Mouse (Mus musculus) kidney, embryonic 14.5 days (tissue): ENCODE data around the gene Cib4. TPM values are rescaled to one million over a fixed set of nuclear protein-coding genes. Genes with fewer than 3 reads are reported as not detected.

ENCODE experiments used
- ATAC-seq: fragments of 200-750 bp; cut with Nextera tagmentation; 2 replicates; pipeline ENCODE4 v1.8.0; 2017; ENCODE audit warnings: moderate number of reproducible peaks, mild to moderate bottlenecking, moderate TSS enrichment, moderate library complexity; ENCODE audit not compliant: low FRiP score, low TSS enrichment
- H3K27ac ChIP-seq: fragments of 300-500 bp; sonication (generic); 2 replicates; pipeline ENCODE4 v1.5.1; 2014; ENCODE audit warnings: low read depth, mild to moderate bottlenecking, low read length, moderate library complexity, mixed read lengths
- H3K27me3 ChIP-seq: fragments of 300-500 bp; sonication (generic); 2 replicates; pipeline ENCODE4 v1.6.1; 2014; ENCODE audit warnings: mild to moderate bottlenecking, low read length; ENCODE audit not compliant: control insufficient read depth, insufficient read depth
- H3K36me3 ChIP-seq: fragments of 300-500 bp; sonication (generic); 2 replicates; pipeline ENCODE4 v1.6.1; 2014; ENCODE audit warnings: low read length, mixed read lengths; ENCODE audit not compliant: control insufficient read depth, insufficient read depth
- H3K4me1 ChIP-seq: fragments of 300-500 bp; sonication (generic); 2 replicates; pipeline ENCODE4 v1.6.1; 2014; ENCODE audit warnings: low read length, mixed read lengths; ENCODE audit not compliant: control insufficient read depth, insufficient read depth
- H3K4me2 ChIP-seq: fragments of 300-500 bp; sonication (generic); replicated peaks from 2 replicates; pipeline ENCODE4 v1.6.1; 2014; ENCODE audit warnings: low read depth, mild to moderate bottlenecking, low read length
- H3K4me3 ChIP-seq: fragments of 300-500 bp; sonication (generic); 2 replicates; pipeline ENCODE4 v1.5.1; 2014; ENCODE audit warnings: mild to moderate bottlenecking, low read length
- H3K9ac ChIP-seq: fragments of 300-500 bp; sonication (generic); 2 replicates; pipeline ENCODE4 v1.6.1; 2014; ENCODE audit warnings: low read depth, mild to moderate bottlenecking, low read length, moderate library complexity
- H3K9me3 ChIP-seq: fragments of 300-500 bp; sonication (generic); 2 replicates; pipeline ENCODE4 v1.6.1; 2016; ENCODE audit warnings: low read length; ENCODE audit not compliant: control insufficient read depth
- whole genome bisulfite sequencing: fragments of 180-500 bp; shearing (Covaris S2); extraction: QIAGEN DNeasy Blood & Tissue Kit; methylation state at CpG from one replicate; pipeline ENCODE4 v1.1.7; 2014; 5-methylcytosine and 5-hydroxymethylcytosine counted together
- polyA plus RNA-seq: library from polyadenylated mRNA; unstranded; fragments of >200 nt; fragmentation: Nextera tagmentation; extraction: Ambion mirVana; gene quantifications from 2 replicates; pipeline ENCODE4 v1.2.1, GENCODE M21; 2014

The Cib4 gene
- polyA plus RNA-seq, 1 experiment from 2014 or later = not detected

GRCm38 (mm10) chr5:30516376-30516775, 29.3 kb downstream of the Cib4 start:
- Histone ChIP-seq H3K27ac (no peak overlapping the region), H3K4me2 (no peak overlapping the region), H3K9ac (no peak overlapping the region), H3K36me3 (no peaks in the 10 kb centered on the region), H3K9me3 (no peaks in the 10 kb centered on the region), H3K27me3 (no peaks in the 10 kb centered on the region), H3K4me3 (no peak overlapping the region), H3K4me1 (no peaks in the 10 kb centered on the region)
- WGBS = 50% methylated on average over 7 of the region's 7 CpGs
- no peak for ATAC-seq

GRCm38 (mm10) chr5:30513111-30513510, 32.5 kb downstream of the Cib4 start:
- no peak overlapping the region for H3K27ac ChIP-seq
- 87% methylated on average over 8 of the region's 8 CpGs for WGBS
- H3K4me3 ChIP-seq = no peak overlapping the region
- no peaks in the 10 kb centered on the region for H3K9me3 ChIP-seq
- no peaks in the 10 kb centered on the region for H3K36me3 ChIP-seq
- no peak overlapping the region for H3K4me2 ChIP-seq
- no peak overlapping the region for H3K9ac ChIP-seq
- no peaks in the 10 kb centered on the region for H3K27me3 ChIP-seq
- no peak for ATAC-seq
- H3K4me1 ChIP-seq = no peaks in the 10 kb centered on the region

- ATAC-seq = no peak
- Histone ChIP-seq H3K27ac (no peak overlapping the region), H3K4me3 (no peak overlapping the region), H3K36me3 (no peaks in the 10 kb centered on the region), H3K27me3 (no peaks in the 10 kb centered on the region), H3K9me3 (no peaks in the 10 kb centered on the region), H3K4me1 (no peaks in the 10 kb centered on the region), H3K4me2 (no peak overlapping the region), H3K9ac (no peak overlapping the region)
- 72% methylated on average over 7 of the region's 7 CpGs for WGBS
Observed at GRCm38 (mm10) chr5:30497299-30497698, 48.3 kb downstream of the Cib4 start.

GRCm38 (mm10) chr5:30496821-30497220, 48.8 kb downstream of the Cib4 start:
- no peaks in the 10 kb centered on the region for H3K9me3 ChIP-seq
- no peak overlapping the region for H3K4me2 ChIP-seq
- H3K4me1 ChIP-seq = no peaks in the 10 kb centered on the region
- H3K4me3 ChIP-seq = no peak overlapping the region
- no peak overlapping the region for H3K27ac ChIP-seq
- no peak overlapping the region for H3K9ac ChIP-seq
- WGBS = 88% methylated on average over 8 of the region's 8 CpGs
- no peak for ATAC-seq
- no peaks in the 10 kb centered on the region for H3K36me3 ChIP-seq
- no peaks in the 10 kb centered on the region for H3K27me3 ChIP-seq

GRCm38 (mm10) chr5:30495288-30495687, 50.3 kb downstream of the Cib4 start:
- no peak overlapping the region for H3K9ac ChIP-seq
- H3K9me3 ChIP-seq = no peaks in the 10 kb centered on the region
- no peaks in the 10 kb centered on the region for H3K4me1 ChIP-seq
- WGBS = 92% methylated on average over 2 of the region's 2 CpGs
- no peak for ATAC-seq
- no peak overlapping the region for H3K4me3 ChIP-seq
- no peaks in the 10 kb centered on the region for H3K27me3 ChIP-seq
- no peak overlapping the region for H3K27ac ChIP-seq
- H3K36me3 ChIP-seq = no peaks in the 10 kb centered on the region
- H3K4me2 ChIP-seq = no peak overlapping the region

- Histone ChIP-seq H3K4me2 (no peak overlapping the region), H3K27ac (no peak overlapping the region), H3K27me3 (no peaks in the 10 kb centered on the region), H3K9ac (no peak overlapping the region), H3K4me3 (no peak overlapping the region), H3K9me3 (no peaks in the 10 kb centered on the region), H3K4me1 (no peaks in the 10 kb centered on the region), H3K36me3 (no peaks in the 10 kb centered on the region)
- WGBS = 86% methylated on average over 7 of the region's 7 CpGs
- no peak for ATAC-seq
Observed at GRCm38 (mm10) chr5:30494606-30495005, 51.0 kb downstream of the Cib4 start.

- H3K4me1 ChIP-seq = no peaks in the 10 kb centered on the region
- no peak overlapping the region for H3K27ac ChIP-seq
- no peak overlapping the region for H3K4me2 ChIP-seq
- H3K4me3 ChIP-seq = no peak overlapping the region
- WGBS = 78% methylated on average over 7 of the region's 7 CpGs
- no peaks in the 10 kb centered on the region for H3K27me3 ChIP-seq
- no peaks in the 10 kb centered on the region for H3K9me3 ChIP-seq
- no peak for ATAC-seq
- H3K9ac ChIP-seq = no peak overlapping the region
- H3K36me3 ChIP-seq = no peaks in the 10 kb centered on the region
Observed at GRCm38 (mm10) chr5:30493723-30494122, 51.9 kb downstream of the Cib4 start.

GRCm38 (mm10) chr5:30490845-30491244, 54.8 kb downstream of the Cib4 start:
- Histone ChIP-seq H3K9me3 (no peaks in the 10 kb centered on the region), H3K27ac (no peak overlapping the region), H3K4me3 (no peak overlapping the region), H3K9ac (no peak overlapping the region), H3K36me3 (no peaks in the 10 kb centered on the region), H3K4me2 (no peak overlapping the region), H3K27me3 (no peaks in the 10 kb centered on the region), H3K4me1 (no peaks in the 10 kb centered on the region)
- no peak for ATAC-seq
- WGBS = 70% methylated on average over 5 of the region's 5 CpGs

GRCm38 (mm10) chr5:30490215-30490614, 55.4 kb downstream of the Cib4 start:
- H3K4me3 ChIP-seq = no peak overlapping the region
- no peaks in the 10 kb centered on the region for H3K4me1 ChIP-seq
- H3K4me2 ChIP-seq = no peak overlapping the region
- no peaks in the 10 kb centered on the region for H3K9me3 ChIP-seq
- no peak for ATAC-seq
- no peak overlapping the region for H3K9ac ChIP-seq
- no peak overlapping the region for H3K27ac ChIP-seq
- H3K36me3 ChIP-seq = no peaks in the 10 kb centered on the region
- no peaks in the 10 kb centered on the region for H3K27me3 ChIP-seq

GRCm38 (mm10) chr5:30485136-30485535, 60.5 kb downstream of the Cib4 start:
- Histone ChIP-seq H3K36me3 (no peaks in the 10 kb centered on the region), H3K4me2 (no peak overlapping the region), H3K27ac (no peak overlapping the region), H3K4me1 (no peaks in the 10 kb centered on the region), H3K27me3 (no peaks in the 10 kb centered on the region), H3K4me3 (no peak overlapping the region), H3K9me3 (no peaks in the 10 kb centered on the region), H3K9ac (no peak overlapping the region)
- WGBS = 85% methylated on average over 6 of the region's 6 CpGs
- no peak for ATAC-seq
